Mouse (Mus musculus): ENCODE data around the gene Thrb. TPM values are rescaled to one million over a fixed set of nuclear protein-coding genes. Genes with fewer than 3 reads are reported as not detected.

Gene Thrb
- polyA plus RNA-seq, 1 experiment, result 0.01 TPM

- Histone ChIP-seq H3K9me3 (ENCODE audit: control insufficient read depth, low read length) (no peaks in the 10 kb centered on the region), H3K4me3 (replicated peaks) (no peak overlapping the region), H3K36me3 (ENCODE audit: control insufficient read depth) (no peaks in the 10 kb centered on the region), H3K27me3 (ENCODE audit: control insufficient read depth) (no peaks in the 10 kb centered on the region), H3K4me1 (ENCODE audit: control insufficient read depth) (no peaks in the 10 kb centered on the region)
- TF ChIP-seq GATA1 (IDR thresholded peaks at IDR 0.05; ENCODE audit: low read length) (no peak), TAL1 (IDR thresholded peaks at IDR 0.05; ENCODE audit: low read length) (no peak)
Observed at GRCm38 (mm10) chr14:17691246-17691645, 31.2 kb downstream of the Thrb start.

DNA sequence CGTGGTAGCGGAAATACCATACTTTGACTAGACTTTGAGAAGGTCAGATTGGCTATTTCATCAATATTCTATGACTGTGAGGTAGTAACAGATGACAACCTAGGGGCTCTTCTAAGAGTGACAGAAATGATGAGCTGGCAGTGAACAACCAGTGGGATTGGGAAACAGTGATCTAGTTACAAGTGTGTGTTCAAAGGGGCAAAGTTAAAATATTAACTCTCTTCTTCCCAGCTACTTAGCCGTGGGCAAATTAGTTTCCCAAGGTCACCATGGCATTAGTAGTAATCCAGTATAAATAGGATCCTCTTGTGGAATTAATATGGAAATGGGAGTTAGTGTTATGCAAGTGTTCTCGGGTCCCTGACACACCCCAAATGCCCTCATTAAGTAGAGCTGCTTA is 35.5 kb downstream of the Thrb start:
- Histone ChIP-seq H3K36me3 (ENCODE audit: control insufficient read depth) (no peaks in the 10 kb centered on the region), H3K4me3 (replicated peaks) (no peak overlapping the region), H3K27me3 (ENCODE audit: control insufficient read depth) (no peaks in the 10 kb centered on the region), H3K4me1 (ENCODE audit: control insufficient read depth) (no peaks in the 10 kb centered on the region), H3K9me3 (ENCODE audit: control insufficient read depth, low read length) (no peaks in the 10 kb centered on the region)
- TF ChIP-seq TAL1 (IDR thresholded peaks at IDR 0.05; ENCODE audit: low read length) (no peak), GATA1 (IDR thresholded peaks at IDR 0.05; ENCODE audit: low read length) (no peak)

DNA sequence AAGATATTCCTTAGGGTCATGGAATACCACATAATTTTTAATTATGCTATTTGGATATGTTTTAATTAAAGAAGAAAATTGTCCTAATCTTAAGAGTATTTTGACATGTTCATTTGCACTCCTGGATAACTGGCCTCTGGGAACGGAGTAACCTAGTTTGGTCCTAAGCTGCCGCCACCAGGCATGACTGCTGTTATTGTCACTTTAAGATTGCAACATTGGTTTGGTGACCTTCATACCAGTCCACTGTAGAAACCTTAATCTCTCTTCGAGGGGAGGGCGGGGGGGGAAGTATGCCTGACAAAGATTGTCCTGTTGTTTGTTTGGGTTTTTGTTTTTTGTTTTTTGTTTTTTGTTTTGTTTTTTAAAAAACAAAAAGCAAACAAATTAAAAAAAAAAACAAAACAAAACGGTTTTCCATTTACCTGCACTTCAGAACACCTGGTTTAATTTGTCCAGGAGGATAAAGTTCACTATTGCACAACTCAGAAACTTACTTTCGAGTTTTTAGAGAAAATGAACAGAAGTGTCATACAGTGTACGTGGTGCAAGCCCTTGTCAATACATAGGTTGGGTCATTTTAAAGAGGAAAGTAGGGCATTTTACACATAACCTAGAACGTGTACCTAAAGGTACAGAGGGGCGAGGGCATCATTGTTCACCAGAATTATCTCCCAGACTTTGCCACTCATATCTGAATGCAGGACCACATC is 38.0 kb downstream of the Thrb start:
- no peaks in the 10 kb centered on the region for H3K4me1 ChIP-seq (ENCODE audit: control insufficient read depth)
- H3K36me3 ChIP-seq (ENCODE audit: control insufficient read depth), result no peaks in the 10 kb centered on the region
- no peak overlapping the region for H3K4me3 ChIP-seq (replicated peaks)
- TF ChIP-seq TAL1 (IDR thresholded peaks at IDR 0.05; ENCODE audit: low read length), result no peak
- TF ChIP-seq GATA1 (IDR thresholded peaks at IDR 0.05; ENCODE audit: low read length), result no peak
- H3K27me3 ChIP-seq (ENCODE audit: control insufficient read depth), result no peaks in the 10 kb centered on the region
- no peaks in the 10 kb centered on the region for H3K9me3 ChIP-seq (ENCODE audit: control insufficient read depth, low read length)

DNA sequence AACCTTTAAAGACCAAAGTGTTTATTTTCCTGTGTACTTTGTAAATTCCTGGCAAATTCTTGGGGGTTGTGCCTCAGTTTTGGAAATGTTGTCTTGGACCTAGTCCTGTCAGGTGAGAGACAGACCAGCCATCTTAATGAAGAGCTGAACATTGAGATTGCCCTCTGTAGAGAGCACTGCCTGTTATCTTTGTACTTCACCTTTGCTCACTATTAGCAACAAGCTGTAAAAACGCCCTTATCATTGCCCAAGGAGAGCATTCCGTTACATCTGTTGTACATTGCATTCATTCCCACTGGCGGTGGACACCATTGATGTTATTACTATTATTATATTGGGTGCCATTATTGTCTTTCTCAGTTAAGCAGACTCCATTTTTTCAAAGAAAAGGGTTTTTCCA is 40.2 kb downstream of the Thrb start:
- Histone ChIP-seq H3K27me3 (ENCODE audit: control insufficient read depth) (no peaks in the 10 kb centered on the region), H3K4me3 (replicated peaks) (no peak overlapping the region), H3K4me1 (ENCODE audit: control insufficient read depth) (no peaks in the 10 kb centered on the region), H3K36me3 (ENCODE audit: control insufficient read depth) (no peaks in the 10 kb centered on the region), H3K9me3 (ENCODE audit: control insufficient read depth, low read length) (no peaks in the 10 kb centered on the region)
- no peak for TF ChIP-seq GATA1 (IDR thresholded peaks at IDR 0.05; ENCODE audit: low read length)
- TF ChIP-seq TAL1 (IDR thresholded peaks at IDR 0.05; ENCODE audit: low read length), result no peak

- Histone ChIP-seq H3K36me3 (ENCODE audit: control insufficient read depth) (no peaks in the 10 kb centered on the region), H3K9me3 (ENCODE audit: control insufficient read depth, low read length) (no peaks in the 10 kb centered on the region), H3K4me1 (ENCODE audit: control insufficient read depth) (no peaks in the 10 kb centered on the region), H3K27me3 (ENCODE audit: control insufficient read depth) (no peaks in the 10 kb centered on the region), H3K4me3 (replicated peaks) (no peak overlapping the region)
- no peak for TF ChIP-seq TAL1 (IDR thresholded peaks at IDR 0.05; ENCODE audit: low read length)
- no peak for TF ChIP-seq GATA1 (IDR thresholded peaks at IDR 0.05; ENCODE audit: low read length)
Observed at GRCm38 (mm10) chr14:17713297-17713904, 53.3 kb downstream of the Thrb start.

DNA sequence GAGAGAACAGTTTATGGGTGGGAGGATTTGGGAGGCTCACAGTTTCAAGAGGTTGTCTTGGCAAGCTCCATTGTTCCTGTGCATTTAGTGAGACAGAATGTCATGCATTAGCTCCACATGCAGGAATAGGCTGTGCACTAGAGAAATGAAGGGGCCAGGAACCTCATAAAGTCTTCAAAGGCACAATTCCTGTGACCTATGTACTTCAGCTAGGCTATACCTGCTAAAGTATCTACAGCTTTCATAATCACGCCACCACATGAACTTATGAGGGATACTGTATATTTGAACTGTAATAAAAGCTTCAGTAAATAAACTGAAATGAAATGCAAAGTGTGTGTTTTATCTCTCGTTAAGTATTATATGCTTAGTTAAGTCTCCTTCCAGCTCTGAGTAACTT is 59.4 kb downstream of the Thrb start:
- Histone ChIP-seq H3K9me3 (ENCODE audit: control insufficient read depth, low read length) (no peaks in the 10 kb centered on the region), H3K4me1 (ENCODE audit: control insufficient read depth) (no peaks in the 10 kb centered on the region), H3K4me3 (replicated peaks) (no peak overlapping the region), H3K27me3 (ENCODE audit: control insufficient read depth) (no peaks in the 10 kb centered on the region), H3K36me3 (ENCODE audit: control insufficient read depth) (no peaks in the 10 kb centered on the region)
- no peak for TF ChIP-seq TAL1 (IDR thresholded peaks at IDR 0.05; ENCODE audit: low read length)
- no peak for TF ChIP-seq GATA1 (IDR thresholded peaks at IDR 0.05; ENCODE audit: low read length)

GRCm38 (mm10) chr14:17722824-17723445 is 62.9 kb downstream of the Thrb start:
- Histone ChIP-seq H3K9me3 (ENCODE audit: control insufficient read depth, low read length) (no peaks in the 10 kb centered on the region), H3K27me3 (ENCODE audit: control insufficient read depth) (no peaks in the 10 kb centered on the region), H3K36me3 (ENCODE audit: control insufficient read depth) (no peaks in the 10 kb centered on the region), H3K4me1 (ENCODE audit: control insufficient read depth) (no peaks in the 10 kb centered on the region), H3K4me3 (replicated peaks) (no peak overlapping the region)
- TF ChIP-seq GATA1 (IDR thresholded peaks at IDR 0.05; ENCODE audit: low read length) (no peak), TAL1 (IDR thresholded peaks at IDR 0.05; ENCODE audit: low read length) (no peak)

GRCm38 (mm10) chr14:17724577-17724976 is 64.5 kb downstream of the Thrb start:
- Histone ChIP-seq H3K4me1 (ENCODE audit: control insufficient read depth) (no peaks in the 10 kb centered on the region), H3K4me3 (replicated peaks) (no peak overlapping the region)

DNA sequence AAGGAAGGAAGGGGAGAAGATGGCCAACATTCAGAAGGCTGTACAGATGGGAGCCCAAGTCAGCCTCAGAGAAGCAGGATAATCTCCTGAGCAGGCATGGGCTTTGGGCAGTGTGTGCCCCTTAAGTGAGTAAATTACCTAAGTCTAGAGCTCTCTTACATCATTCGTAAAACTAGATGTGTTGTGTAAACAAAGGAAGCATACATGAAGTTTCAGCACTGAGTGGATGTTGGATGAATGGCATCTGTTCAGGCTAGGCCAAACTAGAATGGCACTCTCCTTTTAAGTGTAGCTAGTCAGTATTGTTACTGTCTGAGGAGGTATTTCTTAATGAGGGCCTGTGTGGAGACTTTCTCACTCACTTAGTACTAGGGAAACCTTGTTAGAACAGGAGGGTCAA is 66.8 kb downstream of the Thrb start:
- no peaks in the 10 kb centered on the region for H3K36me3 ChIP-seq (ENCODE audit: control insufficient read depth)
- H3K9me3 ChIP-seq (ENCODE audit: control insufficient read depth, low read length), result no peaks in the 10 kb centered on the region
- H3K4me3 ChIP-seq (replicated peaks), result no peak overlapping the region
- no peaks in the 10 kb centered on the region for H3K27me3 ChIP-seq (ENCODE audit: control insufficient read depth)
- no peaks in the 10 kb centered on the region for H3K4me1 ChIP-seq (ENCODE audit: control insufficient read depth)
- TF ChIP-seq TAL1 (IDR thresholded peaks at IDR 0.05; ENCODE audit: low read length) (no peak), GATA1 (IDR thresholded peaks at IDR 0.05; ENCODE audit: low read length) (no peak)

More at GRCm38 (mm10) chr14:17724577-17724976, 64.5 kb downstream of the Thrb start:
- H3K27me3 ChIP-seq (ENCODE audit: control insufficient read depth), result no peaks in the 10 kb centered on the region
- TF ChIP-seq TAL1 (IDR thresholded peaks at IDR 0.05; ENCODE audit: low read length) (no peak), GATA1 (IDR thresholded peaks at IDR 0.05; ENCODE audit: low read length) (no peak)
- no peaks in the 10 kb centered on the region for H3K9me3 ChIP-seq (ENCODE audit: control insufficient read depth, low read length)
- no peaks in the 10 kb centered on the region for H3K36me3 ChIP-seq (ENCODE audit: control insufficient read depth)
